Mouse (Mus musculus): Measurements from ENCODE around the gene Ctsh. TPM values are rescaled to one million over a fixed set of nuclear protein-coding genes. Genes with fewer than 3 reads are reported as not detected.

The Ctsh gene
- polyA plus RNA-seq (2017; shearing (Covaris generic)), result 1.3 TPM

GRCm38 (mm10) chr9:90053852-90054251 is at the start of gene Ctsh:
Gene Ctsh, plus strand, starts transcription at chr9:90054152.

DNA sequence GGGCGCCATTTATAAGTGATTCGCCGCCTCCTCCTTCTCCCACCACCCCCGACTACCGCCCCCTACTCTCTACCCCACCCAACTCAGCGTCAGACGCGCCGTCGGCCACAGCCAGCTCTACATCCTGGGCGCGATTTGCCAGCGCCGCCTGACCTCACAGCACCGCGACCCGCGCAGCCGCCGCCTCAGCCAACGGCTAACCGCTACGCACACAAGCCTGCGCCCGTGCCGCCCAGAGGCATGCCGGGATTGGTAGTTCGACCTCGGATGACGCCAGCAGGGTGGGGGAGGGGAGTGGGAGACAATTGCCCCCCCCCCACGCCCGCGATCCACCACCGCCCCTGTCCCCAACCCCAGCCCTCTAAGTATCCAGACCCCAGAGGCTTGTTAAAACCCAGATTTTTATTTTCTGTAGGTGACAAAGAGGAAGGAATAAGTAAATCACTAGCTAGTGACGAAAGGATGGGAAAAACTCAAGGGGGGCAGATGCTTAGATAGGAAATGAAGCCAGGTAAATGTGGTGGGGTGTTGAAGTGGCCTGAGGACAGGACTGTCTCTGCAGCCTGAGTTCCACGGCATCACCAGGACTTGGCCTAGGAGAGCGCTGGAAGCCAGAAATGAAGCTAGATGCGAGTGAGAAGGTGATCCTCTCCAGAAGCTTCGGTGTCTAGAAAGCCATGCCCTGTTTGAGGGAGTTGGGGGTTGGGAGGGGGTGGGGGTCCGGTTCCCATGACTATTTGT is 60.8 kb downstream of the Ctsh start, which contains the start of gene Morf4l1:
Gene Morf4l1, minus strand, starts transcription at position 208 of the 741 bp plus-strand sequence.

Other genes with a start within 250 kb of the Ctsh start
- gene Rasgrf1, start 144.2 kb upstream of the Ctsh start, polyA plus RNA-seq (2017; shearing (Covaris generic)), result 3.9 TPM
- 372 TPM for gene Morf4l1, start 60.6 kb downstream of the Ctsh start, polyA plus RNA-seq (2017; shearing (Covaris generic))
- gene Adamts7, start 108.9 kb downstream of the Ctsh start, polyA plus RNA-seq (2017; shearing (Covaris generic)), result not detected
- gene Tbc1d2b, start 216.7 kb downstream of the Ctsh start, polyA plus RNA-seq (2017; shearing (Covaris generic)), result 39.8 TPM

All from effector memory CD4-positive, alpha-beta T cell, adult 5 months (primary cell).